Mouse (Mus musculus) liver, embryonic 11.5 days (tissue): ENCODE measurements around the gene Arid1a. TPM values are rescaled to one million over a fixed set of nuclear protein-coding genes. Genes with fewer than 3 reads are reported as not detected.

Experiments
- ATAC-seq: fragments of 200-750 bp; cut with Nextera tagmentation; replicated peaks from 2 replicates; pipeline ENCODE4 v1.8.0; 2017; ENCODE audit warnings: moderate number of reproducible peaks, mild to moderate bottlenecking, moderate TSS enrichment, moderate library complexity; ENCODE audit not compliant: low FRiP score
- DNase-seq: peaks from one replicate; pipeline ENCODE4 v3.0.0-alpha.2; 2017; ENCODE audit warnings: low spot score
- H3K27ac ChIP-seq: fragments of 300-500 bp; sonication (generic); 2 replicates; pipeline ENCODE4 v1.5.1; 2014; ENCODE audit warnings: mild to moderate bottlenecking, low read depth, low read length, control low read depth
- H3K27me3 ChIP-seq: fragments of 300-500 bp; sonication (generic); replicated peaks from 2 replicates; pipeline ENCODE4 v1.6.1; 2014; ENCODE audit warnings: low read length, mixed read lengths; ENCODE audit not compliant: control insufficient read depth, insufficient read depth
- H3K36me3 ChIP-seq: fragments of 300-500 bp; sonication (generic); 2 replicates; pipeline ENCODE4 v1.6.1; 2014; ENCODE audit warnings: mild to moderate bottlenecking, low read length, moderate library complexity, mixed read lengths; ENCODE audit not compliant: control insufficient read depth, insufficient read depth
- H3K4me1 ChIP-seq: fragments of 300-500 bp; sonication (generic); replicated peaks from 2 replicates; pipeline ENCODE4 v1.6.1; 2014; ENCODE audit warnings: low read length, mixed read lengths; ENCODE audit not compliant: control insufficient read depth, insufficient read depth
- H3K4me2 ChIP-seq: fragments of 300-500 bp; sonication (generic); 2 replicates; pipeline ENCODE4 v1.6.1; 2014; ENCODE audit warnings: mild to moderate bottlenecking, control low read depth, moderate library complexity
- H3K4me3 ChIP-seq: fragments of 300-500 bp; sonication (generic); 2 replicates; pipeline ENCODE4 v1.5.1; 2014; ENCODE audit warnings: low read depth, low read length, control low read depth
- H3K9ac ChIP-seq: fragments of 300-500 bp; sonication (generic); 2 replicates; pipeline ENCODE4 v1.6.1; 2014; ENCODE audit warnings: low read depth, low read length, control low read depth
- H3K9me3 ChIP-seq: fragments of 300-500 bp; sonication (generic); 2 replicates; pipeline ENCODE4 v1.6.1; 2016; ENCODE audit warnings: low read length, inconsistent platforms, mixed read lengths; ENCODE audit not compliant: control insufficient read depth
- WGBS: fragments of 180-500 bp; shearing (Covaris S2); extraction: QIAGEN DNeasy Blood & Tissue Kit; methylation state at CpG from one replicate; pipeline ENCODE4 v1.1.7; 2014; 5-methylcytosine and 5-hydroxymethylcytosine counted together
- polyA plus RNA-seq: library from polyadenylated mRNA; unstranded; fragments of >200 nt; fragmentation: Nextera tagmentation; extraction: Ambion mirVana; gene quantifications from 2 replicates; pipeline ENCODE4 v1.2.1, GENCODE M21; 2014

The Arid1a gene
- polyA plus RNA-seq, 1 experiment from 2014 or later = 32.4 TPM

DNA sequence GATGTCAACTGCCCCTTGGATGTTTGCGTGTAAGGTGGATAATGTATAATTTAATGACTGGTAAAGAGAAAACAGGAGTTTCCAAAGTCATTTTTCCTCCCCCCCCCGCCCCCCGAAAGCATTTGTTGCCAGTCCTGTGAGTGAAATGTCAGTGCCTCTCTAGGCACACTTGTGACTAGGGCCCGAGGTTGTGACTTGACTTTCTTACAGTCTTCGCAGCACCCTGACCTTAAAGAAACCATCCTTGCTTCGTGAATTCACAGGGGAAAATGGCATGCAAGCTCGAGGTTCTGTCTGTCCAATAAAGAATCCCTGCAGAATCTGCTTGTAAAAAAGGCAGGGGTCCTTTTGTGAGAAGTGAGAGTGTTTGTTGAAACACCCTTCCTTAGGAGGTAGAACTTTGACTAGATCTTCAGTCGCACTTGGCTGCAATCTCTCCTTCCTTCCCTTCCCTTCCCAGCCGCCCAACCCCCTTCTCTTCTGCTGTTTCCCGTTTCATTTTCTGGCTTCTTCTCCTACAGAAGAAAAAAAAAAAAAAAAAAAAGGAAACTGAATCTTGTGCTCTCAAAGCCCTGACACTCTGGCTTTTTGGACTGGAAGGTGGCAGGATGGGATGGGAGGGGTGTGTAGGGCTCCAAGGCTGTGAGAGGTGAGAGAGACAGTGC is 82.8 kb downstream of the Arid1a start:
- 14% methylated on average over 10 of the region's 10 CpGs for WGBS
- H3K4me2 ChIP-seq = peak overlapping the region; percentile 83
- H3K4me3 ChIP-seq = peak overlapping the region; percentile 73
- ATAC-seq (no peak), DNase-seq (peak; percentile 53)
- no peaks in the 10 kb centered on the region for H3K27me3 ChIP-seq
- peaks cover 6% of the 10 kb centered on the region; the same call in 1 of the 2 replicates for H3K36me3 ChIP-seq
- no peaks in the 10 kb centered on the region for H3K9me3 ChIP-seq
- peak overlapping the region; percentile 49 for H3K9ac ChIP-seq
- H3K27ac ChIP-seq = peak overlapping the region; percentile 100
- peaks cover 58% of the 10 kb centered on the region for H3K4me1 ChIP-seq

DNA sequence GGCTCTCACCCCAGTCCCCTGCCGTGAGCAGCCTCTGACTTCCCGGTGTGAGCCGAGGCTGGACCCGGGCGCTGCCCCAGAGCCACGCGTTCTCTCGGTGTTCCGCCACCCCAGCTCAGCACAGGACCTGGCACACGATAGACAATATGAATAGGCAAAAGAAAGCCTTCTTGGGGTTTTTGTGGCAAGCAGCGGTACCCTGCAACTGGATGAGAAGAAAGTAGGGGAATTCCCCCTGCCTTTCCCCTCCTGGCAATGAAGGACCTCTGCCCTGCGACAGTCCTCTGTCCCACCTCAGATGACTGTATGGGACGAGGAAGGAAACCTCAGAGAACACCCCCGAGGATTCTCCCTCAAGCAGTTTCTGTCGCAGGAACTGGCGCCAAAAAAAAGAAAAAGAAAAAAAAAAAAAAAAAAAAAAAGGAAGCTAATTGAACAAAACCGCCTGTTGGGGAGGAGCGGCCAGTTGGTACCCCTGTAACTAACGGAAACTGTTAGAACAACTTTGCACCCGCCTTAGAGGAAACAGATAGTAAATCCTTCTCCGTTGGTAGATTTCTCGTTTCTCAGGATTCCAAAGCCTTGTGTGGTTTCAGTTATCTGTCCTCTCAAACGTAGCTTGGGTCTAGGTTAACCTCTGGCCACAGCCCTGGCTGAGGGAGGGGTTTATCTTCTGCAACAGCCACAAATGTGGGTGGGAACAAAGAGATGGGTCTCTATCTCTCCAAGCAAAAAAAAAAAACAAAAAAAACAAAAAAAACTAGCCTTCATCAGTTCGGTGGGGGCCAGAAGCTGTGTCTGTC is 83.5 kb downstream of the Arid1a start:
- Histone ChIP-seq H3K4me1 (peaks cover 55% of the 10 kb centered on the region), H3K27ac (peak overlapping the region; percentile 100), H3K4me3 (peak overlapping the region; percentile 73), H3K9ac (peak overlapping the region; percentile 88), H3K9me3 (no peaks in the 10 kb centered on the region), H3K4me2 (peak overlapping the region; percentile 83), H3K27me3 (no peaks in the 10 kb centered on the region), H3K36me3 (no peaks in the 10 kb centered on the region)
- under 1% methylated on average over 24 of the region's 24 CpGs for WGBS
- DNase-seq (peak; percentile 63), ATAC-seq (peak; percentile 74)

DNA sequence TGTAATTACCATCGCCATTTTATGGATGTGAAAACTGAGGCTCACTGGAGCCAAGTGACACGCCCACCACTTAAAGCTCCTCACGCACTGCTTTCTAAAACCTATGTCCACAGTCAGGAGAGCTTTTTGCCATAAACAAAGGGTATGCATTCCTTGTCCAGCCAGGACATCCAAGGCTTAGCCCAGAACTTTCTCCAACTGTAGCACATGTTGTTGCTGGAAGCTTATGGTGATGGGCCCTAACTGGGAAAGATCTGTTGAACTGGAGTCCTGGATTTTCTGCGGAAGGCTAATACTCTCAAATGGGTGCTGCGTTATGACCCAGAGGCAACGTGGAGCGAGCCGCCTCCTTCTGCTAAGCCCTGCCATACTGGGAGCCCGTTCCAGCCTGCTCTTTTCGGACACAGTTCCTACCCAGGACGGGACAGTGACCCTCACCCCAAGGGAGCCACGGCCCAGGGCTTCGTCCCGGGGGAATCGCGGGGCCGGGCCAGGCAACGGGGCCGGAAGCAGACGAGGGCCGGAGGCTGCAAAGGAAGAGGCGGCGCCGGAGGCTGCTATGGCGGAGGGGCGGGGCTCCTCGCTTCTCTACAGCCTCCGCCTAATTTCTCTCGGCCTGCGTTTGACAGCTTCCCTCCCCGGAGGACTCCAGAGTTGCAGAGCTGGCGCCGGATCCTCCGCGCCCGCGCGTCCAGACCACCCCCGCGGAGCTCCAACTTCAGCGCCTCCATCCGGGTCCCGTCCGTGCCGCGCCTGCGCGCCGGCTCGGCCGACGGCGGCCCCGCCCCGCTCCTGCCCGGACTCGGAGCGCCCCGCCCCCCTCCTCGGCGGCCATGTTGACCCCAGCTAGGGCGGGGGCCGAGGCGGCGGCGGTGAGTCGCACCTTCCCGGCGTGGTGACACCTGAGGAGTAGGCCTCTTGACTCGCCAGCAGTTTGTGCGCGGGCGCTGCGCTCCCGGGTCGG is 84.4 kb downstream of the Arid1a start, which contains the start of gene Pigv:
Gene Pigv, minus strand, starts transcription at position 767 of the 964 bp plus-strand sequence.
- no peaks in the 10 kb centered on the region for H3K36me3 ChIP-seq
- H3K27me3 ChIP-seq = no peaks in the 10 kb centered on the region
- H3K4me3 ChIP-seq = peak within 1 kb of the TSS; percentile 73
- H3K4me2 ChIP-seq = peak within 1 kb of the TSS; percentile 83
- WGBS = under 1% methylated on average over 67 of the region's 76 CpGs
- peak within 1 kb of the TSS; percentile 100 for H3K27ac ChIP-seq
- no peaks in the 10 kb centered on the region for H3K9me3 ChIP-seq
- DNase-seq (peak; percentile 93), ATAC-seq (peak; percentile 82)
- H3K9ac ChIP-seq = peak within 1 kb of the TSS; percentile 88
- H3K4me1 ChIP-seq = peaks cover 49% of the 10 kb centered on the region

DNA sequence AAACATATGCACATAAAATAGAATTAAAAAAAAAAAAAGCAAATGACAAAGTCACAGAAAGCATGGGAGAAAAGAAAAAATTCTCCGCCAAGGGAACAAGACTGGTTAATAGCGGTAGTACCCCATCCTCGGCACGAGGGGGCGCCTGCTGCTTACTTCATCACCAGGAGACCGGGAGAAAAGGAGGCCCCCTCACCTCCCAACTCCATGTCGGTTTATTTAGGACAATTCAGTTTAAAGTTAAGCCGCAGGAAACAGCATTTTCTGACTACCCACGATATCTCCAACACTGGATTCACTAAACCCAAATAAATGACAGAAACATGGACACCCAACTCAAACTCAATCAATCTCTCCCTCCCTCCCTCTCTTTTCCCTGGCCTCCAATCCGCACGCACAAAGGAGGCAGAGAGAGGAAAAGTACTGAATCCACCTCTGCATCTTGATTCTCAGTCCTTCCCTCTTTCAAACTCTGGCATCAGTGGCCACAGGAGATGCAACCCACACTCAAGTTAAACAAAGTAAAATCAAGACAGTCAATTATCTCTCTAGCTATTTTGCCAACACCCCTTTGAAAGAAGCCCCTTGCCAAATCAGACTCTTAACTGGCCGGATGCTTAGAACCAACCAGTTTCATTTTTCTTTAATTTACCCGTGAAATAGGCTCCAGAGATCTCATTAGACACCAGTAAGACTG is 85.2 kb downstream of the Arid1a start:
- no peaks in the 10 kb centered on the region for H3K36me3 ChIP-seq
- H3K9ac ChIP-seq = peak overlapping the region; percentile 88
- peak overlapping the region; percentile 73 for H3K4me3 ChIP-seq
- WGBS = 3% methylated on average over 13 of the region's 13 CpGs
- peak overlapping the region; percentile 83 for H3K4me2 ChIP-seq
- peaks cover 43% of the 10 kb centered on the region for H3K4me1 ChIP-seq
- peak overlapping the region; percentile 100 for H3K27ac ChIP-seq
- DNase-seq (peak; percentile 81), ATAC-seq (no peak)
- no peaks in the 10 kb centered on the region for H3K9me3 ChIP-seq
- H3K27me3 ChIP-seq = no peaks in the 10 kb centered on the region

DNA sequence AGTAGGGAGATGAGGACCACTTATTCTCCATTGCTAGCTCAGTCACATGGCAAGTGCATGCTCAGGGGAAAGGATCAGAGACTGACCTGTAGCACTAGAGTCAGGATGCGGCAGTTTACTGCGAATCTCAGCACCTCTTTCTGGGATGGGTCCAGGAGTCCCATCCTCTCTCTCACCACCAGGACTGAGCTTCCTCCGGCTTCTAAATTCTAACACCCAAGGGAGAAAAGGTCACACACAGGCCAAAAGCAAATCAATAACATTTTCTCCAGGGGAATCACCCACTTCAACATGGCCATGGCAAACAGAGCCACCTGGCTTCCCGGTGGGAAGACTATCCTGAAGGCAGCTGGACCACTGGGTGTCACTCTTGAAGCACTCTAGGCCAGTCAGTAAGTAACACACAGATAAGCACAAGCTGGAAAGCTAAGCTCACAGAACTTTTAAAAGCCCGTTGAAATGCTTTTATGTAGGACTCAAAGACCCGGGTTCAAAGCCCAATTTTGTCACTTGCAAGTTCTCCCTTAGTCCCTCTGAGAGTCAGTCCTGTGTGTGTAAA is 86.8 kb downstream of the Arid1a start:
- ATAC-seq (no peak), DNase-seq (no peak)
- Histone ChIP-seq H3K27ac (no peak overlapping the region), H3K4me3 (no peak overlapping the region), H3K9me3 (no peaks in the 10 kb centered on the region), H3K4me1 (peaks cover 40% of the 10 kb centered on the region), H3K9ac (no peak overlapping the region), H3K27me3 (no peaks in the 10 kb centered on the region), H3K36me3 (no peaks in the 10 kb centered on the region), H3K4me2 (peak overlapping the region; percentile 8; the same call in 1 of the 2 replicates)
- WGBS = 54% methylated on average over 6 of the region's 6 CpGs

DNA sequence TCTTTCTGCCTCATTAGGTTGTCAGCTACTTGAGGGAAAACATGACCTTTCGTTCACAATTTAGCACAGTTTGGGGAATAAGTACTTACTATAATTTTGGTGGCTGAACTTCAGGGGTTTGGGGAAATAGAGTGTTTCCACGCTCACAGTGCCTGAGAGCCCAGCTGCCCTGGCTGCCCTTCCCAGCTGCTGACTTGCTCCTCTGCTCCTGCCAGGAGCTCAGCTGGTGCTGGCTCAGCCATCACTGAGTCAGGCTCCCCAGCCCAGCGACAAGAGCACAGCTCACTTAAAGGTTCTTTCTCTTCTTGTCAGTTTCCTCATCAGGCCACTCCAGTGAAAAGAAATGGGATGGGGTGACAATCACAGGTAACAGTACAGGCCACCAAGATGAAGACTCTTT is 88.0 kb downstream of the Arid1a start:
- Histone ChIP-seq H3K4me3 (no peak overlapping the region), H3K9me3 (no peaks in the 10 kb centered on the region), H3K36me3 (no peaks in the 10 kb centered on the region), H3K4me2 (no peak overlapping the region), H3K9ac (no peak overlapping the region), H3K4me1 (peaks cover 28% of the 10 kb centered on the region), H3K27ac (no peak overlapping the region), H3K27me3 (no peaks in the 10 kb centered on the region)
- ATAC-seq = no peak
- DNase-seq = no peak
- 76% methylated on average over 3 of the region's 3 CpGs for WGBS

DNA sequence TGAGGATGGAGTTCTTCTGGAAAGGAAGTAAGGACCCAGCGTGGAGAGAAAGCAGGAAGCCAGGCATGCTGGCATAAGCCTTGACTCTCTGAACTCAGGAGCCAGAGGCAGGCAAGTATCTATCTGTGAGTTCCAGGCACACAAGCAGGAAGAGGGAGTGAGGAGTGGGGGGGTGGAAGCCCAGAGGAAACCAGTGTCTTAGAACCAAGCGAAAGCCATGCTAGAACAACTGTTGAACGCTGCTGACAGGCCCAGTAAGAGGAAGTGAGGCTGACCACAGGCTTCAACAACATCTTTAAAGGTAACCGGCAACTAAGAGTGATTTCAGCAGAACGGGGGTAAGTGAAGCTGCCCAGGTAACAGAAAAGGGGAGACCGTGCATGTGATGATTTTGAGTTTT is 90.4 kb downstream of the Arid1a start:
- peak overlapping the region; percentile 13; the same call in 1 of the 2 replicates for H3K27ac ChIP-seq
- peaks cover 23% of the 10 kb centered on the region for H3K4me1 ChIP-seq
- ATAC-seq (0 out of 2 replicates have a peak, but pooled peaks have one; percentile 26), DNase-seq (no peak)
- no peak overlapping the region for H3K4me3 ChIP-seq
- H3K4me2 ChIP-seq = no peak overlapping the region
- no peak overlapping the region for H3K9ac ChIP-seq
- H3K27me3 ChIP-seq = no peaks in the 10 kb centered on the region
- no peaks in the 10 kb centered on the region for H3K9me3 ChIP-seq
- H3K36me3 ChIP-seq = 0 out of 2 replicates have a peak, but pooled peaks cover 2% of the 10 kb centered on the region
- WGBS = 41% methylated on average over 6 of the region's 6 CpGs
